Mouse (Mus musculus) liver (tissue): ENCODE data around the gene Tmem82.

ENCODE experiments used
- DNase-seq: peaks from one replicate; pipeline ENCODE4 v3.0.0-alpha.2; 2020; ENCODE audit warnings: mixed read lengths

The Tmem82 gene

GRCm38 (mm10) chr4:141618565-141619243 is at the start of gene Tmem82:
Gene Tmem82, minus strand, starts transcription at chr4:141618633.
- DNase-seq: peak; percentile 67

GRCm38 (mm10) chr4:141664799-141665198 is 46.4 kb upstream of the Tmem82 start, which contains the start of gene Plekhm2:
Gene Plekhm2, minus strand, starts transcription at chr4:141664899.
- no peak for DNase-seq

DNA sequence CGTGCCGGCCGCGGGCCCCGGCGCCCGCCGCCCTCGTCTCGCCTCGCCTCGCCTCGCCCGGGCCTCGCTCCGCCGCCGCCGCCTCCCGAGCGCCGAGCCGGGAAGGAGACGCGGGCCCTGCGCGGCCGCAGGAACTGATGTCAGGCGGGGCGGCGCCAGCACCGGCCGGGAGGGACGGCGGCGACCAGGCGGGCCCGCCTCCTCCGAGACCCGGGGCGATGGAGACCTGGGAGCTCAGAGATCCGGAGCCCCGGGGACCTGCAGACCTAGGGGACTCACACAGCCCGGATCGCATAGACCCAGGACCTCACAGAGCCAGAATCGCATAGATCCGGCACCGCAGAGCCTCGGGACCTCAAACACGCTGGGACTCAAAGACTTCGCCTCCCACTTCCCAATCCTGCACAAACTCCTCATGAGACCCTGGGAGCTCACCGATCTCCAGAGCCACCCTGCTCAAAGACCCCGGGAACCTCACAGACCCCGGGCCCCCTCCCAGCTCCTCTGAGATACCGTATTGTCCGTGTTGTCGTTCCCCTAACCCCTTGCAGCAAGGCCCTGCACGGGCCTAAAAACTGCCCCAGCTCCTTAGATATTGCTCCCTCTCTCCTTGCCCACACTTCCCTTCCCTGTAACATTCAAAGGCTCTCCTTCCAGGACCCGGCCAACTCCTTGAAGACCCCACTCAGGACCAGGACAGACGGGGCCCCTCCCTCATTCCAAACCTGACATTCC is 45.7 kb upstream of the Tmem82 start:
- DNase-seq: peak; percentile 85

- peak; percentile 37 for DNase-seq
Observed at GRCm38 (mm10) chr4:141663122-141663931, 44.9 kb upstream of the Tmem82 start.

- no peak for DNase-seq
Observed at GRCm38 (mm10) chr4:141660884-141661283, 42.5 kb upstream of the Tmem82 start.

DNA sequence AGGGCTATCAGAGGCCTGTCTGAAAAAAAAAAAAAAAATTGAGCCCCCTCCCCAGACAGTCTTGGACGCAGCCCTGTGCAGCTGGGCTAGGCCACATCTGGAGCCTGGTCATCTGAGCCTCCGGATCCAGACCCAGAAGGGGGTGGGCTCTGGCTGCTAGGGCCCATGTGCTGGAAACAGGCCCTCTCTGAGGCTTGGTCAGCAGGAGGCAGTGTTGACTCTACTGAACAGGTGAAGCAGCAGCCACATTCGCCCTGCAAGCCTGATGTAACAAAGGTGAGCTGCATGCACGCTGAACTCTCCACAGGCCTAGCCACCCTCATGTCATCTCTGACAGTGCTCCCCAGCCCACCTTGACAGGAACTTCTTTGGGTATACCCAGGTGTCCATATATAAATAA is 41.3 kb upstream of the Tmem82 start:
- no peak for DNase-seq

- DNase-seq: no peak
Observed at GRCm38 (mm10) chr4:141658846-141659484, 40.5 kb upstream of the Tmem82 start.

- no peak for DNase-seq
Observed at GRCm38 (mm10) chr4:141656932-141657331, 38.5 kb upstream of the Tmem82 start.

- DNase-seq: no peak
Observed at GRCm38 (mm10) chr4:141655908-141656608, 37.6 kb upstream of the Tmem82 start.

GRCm38 (mm10) chr4:141654509-141654908 is 36.1 kb upstream of the Tmem82 start:
- no peak for DNase-seq

DNA sequence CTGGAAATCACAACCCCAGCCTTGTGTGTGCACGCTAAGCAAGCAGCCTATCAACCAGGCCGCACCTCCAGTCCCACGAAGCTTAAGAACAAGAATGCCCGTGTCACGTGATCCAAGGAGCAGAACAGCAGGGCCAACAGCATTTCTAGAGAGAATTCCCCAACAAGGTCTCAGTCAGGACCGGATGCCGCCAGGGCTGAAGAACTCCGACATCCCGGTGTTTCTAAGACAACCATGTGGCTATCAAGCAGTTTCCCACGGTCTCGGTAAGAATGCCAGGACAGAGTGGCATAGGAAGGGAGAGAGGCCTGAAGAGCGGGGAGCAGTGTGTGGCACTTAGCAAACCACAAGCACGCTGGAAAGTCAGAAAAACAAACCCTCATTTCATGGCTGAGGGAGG is 35.4 kb upstream of the Tmem82 start:
- no peak for DNase-seq

- no peak for DNase-seq
Observed at GRCm38 (mm10) chr4:141653044-141653443, 34.6 kb upstream of the Tmem82 start.

- no peak for DNase-seq
Observed at GRCm38 (mm10) chr4:141651944-141652343, 33.5 kb upstream of the Tmem82 start.

DNA sequence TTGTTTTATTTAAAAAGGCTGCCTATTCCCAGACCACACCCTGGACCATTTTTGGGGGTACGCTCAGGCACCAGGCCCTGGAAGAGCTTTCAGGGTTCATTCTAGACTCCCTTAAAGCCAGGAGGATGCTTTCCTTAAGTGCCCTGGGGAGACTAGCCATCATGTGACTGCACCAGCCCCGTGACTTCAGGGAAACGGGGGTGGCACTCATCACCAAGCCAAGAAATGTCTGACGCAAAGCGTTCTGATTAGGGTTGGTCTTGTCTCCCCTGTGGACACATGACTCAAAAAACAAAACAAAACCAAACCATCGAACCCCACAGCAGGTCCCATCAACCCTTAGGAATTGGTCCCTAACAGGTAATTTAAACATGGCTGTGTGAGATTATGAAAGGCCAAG is 32.9 kb upstream of the Tmem82 start:
- no peak for DNase-seq

DNA sequence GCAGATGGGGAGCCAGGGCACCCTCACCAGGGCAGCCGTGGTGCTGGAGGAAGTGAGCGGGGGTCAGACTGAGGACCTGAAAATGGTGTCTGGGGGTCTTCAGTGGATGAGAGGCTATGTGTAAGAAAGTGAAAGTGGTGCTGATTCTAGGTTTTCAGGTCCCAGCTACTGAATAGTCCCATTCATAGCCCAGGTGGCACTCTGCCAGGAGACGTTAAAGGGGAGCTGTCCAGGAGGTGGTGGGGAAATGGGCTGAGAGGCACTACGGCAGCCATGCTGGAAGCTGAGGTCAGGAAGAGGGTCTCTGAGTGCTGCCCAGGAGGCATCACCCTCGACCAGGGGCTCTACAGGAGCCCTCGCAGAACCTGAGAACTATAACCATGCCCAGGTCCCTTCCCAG is 30.8 kb upstream of the Tmem82 start:
- no peak for DNase-seq

DNA sequence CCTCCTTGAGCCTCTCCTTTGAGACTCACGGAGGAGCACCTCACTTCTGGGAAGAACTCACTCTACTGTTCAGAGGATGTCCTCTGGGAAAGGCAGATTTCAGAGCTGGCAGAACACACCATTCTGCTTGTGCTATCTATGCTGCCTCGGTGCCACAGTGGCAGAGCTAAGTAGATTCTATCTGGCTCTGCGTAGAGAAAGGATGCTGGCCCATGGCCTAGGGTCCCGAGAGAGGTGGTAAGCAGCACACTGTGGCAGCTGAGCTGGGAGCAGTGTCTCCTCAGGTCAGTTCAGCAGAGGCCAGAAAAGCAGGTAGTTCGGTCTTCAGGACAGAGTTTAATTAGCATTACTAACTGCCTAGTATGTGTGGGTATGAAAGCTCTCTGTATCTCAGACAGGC is 29.8 kb upstream of the Tmem82 start:
- DNase-seq: no peak

DNA sequence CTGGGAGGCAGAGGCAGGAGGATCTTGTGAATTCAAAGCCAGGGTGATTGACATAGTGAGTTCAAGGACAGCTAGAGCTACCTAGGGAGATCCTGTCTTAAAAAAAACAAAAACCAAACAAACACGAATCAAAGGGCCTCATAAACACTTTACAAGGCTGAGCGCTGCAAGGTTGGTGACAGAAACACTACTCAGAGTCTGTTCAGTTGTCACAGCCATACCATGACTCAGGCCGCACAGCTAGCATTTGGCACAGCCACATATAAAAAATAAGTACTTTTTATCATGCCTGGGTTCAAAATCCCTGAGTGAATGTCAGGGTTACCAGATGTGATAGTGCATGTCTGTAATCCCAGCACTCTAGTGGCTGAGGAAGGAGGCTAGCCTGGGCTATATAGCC is 28.8 kb upstream of the Tmem82 start:
- DNase-seq: no peak

GRCm38 (mm10) chr4:141645988-141646387 is 27.6 kb upstream of the Tmem82 start:
- DNase-seq: no peak

- DNase-seq: no peak
Observed at GRCm38 (mm10) chr4:141643118-141643855, 24.9 kb upstream of the Tmem82 start.

DNA sequence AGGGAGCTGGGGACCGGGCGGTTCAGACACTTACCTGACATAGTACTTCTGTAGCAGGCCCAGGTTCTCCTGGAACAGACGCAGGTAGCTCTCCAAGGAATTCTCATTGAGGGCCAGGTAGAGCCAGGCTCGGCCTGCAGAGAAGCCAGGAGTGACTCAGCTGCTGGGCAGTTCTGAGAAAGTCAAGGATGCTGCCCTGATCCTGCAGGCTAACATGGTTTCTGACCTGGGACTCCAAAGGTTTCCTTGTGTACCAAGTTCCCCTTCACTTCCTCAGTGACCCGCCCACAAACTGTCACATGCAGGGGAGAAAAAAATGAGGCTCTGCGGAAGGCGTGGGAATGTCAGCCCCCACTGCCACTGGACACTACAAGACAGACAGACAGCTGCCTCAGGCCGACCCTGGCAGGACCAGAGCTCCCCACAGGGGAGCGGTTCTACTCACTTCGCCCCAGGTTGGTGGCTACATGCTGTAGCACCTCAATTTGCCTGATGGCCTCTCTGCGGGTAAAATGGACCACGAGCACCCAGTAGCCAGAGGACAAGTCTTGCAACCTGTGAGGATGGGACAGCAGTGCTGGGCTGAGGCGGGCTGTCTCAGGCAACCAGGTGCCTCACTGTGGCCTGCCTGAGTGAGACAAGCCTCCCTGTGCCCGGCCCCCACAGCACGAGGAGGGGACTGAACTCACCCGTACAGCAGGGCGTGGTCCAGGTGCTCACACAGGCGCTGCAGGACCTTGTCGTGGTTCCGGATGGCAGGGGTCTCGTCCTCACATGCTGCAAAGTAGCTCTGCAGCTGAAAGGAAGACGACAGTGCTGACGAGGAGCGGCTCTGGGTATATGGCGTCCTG is 23.8 kb upstream of the Tmem82 start:
- no peak for DNase-seq

GRCm38 (mm10) chr4:141641353-141641771 is 22.9 kb upstream of the Tmem82 start:
- no peak for DNase-seq
